Mouse (Mus musculus): ENCODE data around the gene Drc3. TPM values are rescaled to one million over a fixed set of nuclear protein-coding genes. Genes with fewer than 3 reads are reported as not detected.
A peak's percentile ranks its signal among the peaks of the same experiment; 100 is the strongest.

The Drc3 gene
- polyA plus RNA-seq, 1 experiment from 2014 or later, result 0.33 TPM

DNA sequence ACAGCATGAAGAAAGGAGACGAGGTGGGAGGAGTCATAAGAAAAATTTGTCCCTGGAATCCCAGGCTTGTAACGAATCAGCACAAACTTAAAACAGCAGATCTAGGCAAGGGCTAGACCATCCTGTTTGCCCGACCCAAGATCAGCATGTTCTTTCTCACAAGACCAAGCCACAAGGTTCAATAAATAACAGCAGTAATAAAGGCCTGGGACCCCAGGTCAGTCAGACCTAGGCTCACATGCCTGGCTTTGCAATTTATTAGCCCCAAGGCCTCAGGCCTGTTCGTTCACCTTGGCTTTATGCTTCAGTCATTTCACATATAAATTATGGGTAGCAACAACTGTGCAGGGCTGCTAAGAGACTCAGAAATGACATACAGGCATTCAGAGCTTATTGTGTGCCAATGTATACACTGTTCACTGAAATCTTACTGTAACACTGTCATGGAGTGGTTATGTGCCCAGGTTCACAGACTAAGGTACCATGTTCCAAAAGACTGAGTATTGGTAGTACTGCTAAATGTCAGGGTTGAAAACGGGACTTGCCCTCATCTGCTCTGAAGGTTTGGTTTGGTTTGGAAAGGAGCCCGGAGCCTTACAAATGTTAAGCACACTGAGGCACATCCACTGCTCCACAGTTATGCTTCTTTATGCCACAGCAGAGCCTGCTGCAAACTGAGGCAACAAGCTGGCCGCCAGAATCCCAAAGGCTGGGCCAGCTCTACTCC is 35.6 kb upstream of the Drc3 start:
- Histone ChIP-seq H3K27me3 (no peaks in the 10 kb centered on the region), H3K27ac (peak overlapping the region; percentile 60; the same call in 1 of the 2 replicates), H3K4me1 (replicated peaks) (peaks cover 40% of the 10 kb centered on the region), H3K9ac (no peak overlapping the region), H3K4me3 (replicated peaks) (no peak overlapping the region), H3K36me3 (no peaks in the 10 kb centered on the region), H3K9me3 (replicated peaks) (no peaks in the 10 kb centered on the region), H3K4me2 (no peak overlapping the region)
- ATAC-seq (ENCODE audit: low read depth) (no peak), DNase-seq (no peak)
- WGBS (ENCODE audit: insufficient replicate concordance), result 73% methylated on average over 7 of the region's 7 CpGs

DNA sequence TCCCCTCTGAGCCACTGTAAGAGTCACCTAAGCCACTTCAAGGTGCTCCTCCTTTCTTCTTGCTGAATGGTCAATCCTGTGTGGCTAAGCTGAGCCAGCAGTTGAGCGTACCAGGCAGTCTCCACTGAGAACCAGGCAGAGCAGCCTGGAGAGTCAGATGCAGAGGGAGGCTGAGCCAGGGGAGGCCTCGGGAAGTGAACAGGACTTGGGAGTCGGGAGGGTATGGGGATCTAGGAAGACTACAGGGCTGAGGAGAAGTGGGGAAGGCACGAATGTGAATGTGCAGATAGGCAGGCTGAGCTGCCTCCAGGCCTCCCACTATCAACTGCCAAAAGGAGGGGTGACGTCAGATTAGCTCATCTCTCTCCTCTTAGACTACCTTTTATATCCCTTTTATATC is 34.4 kb upstream of the Drc3 start:
- peak overlapping the region; percentile 60; the same call in 1 of the 2 replicates for H3K27ac ChIP-seq
- H3K27me3 ChIP-seq, result no peaks in the 10 kb centered on the region
- 41% methylated on average over 5 of the region's 5 CpGs for WGBS (ENCODE audit: insufficient replicate concordance)
- no peaks in the 10 kb centered on the region for H3K36me3 ChIP-seq
- H3K4me1 ChIP-seq (replicated peaks), result peaks cover 42% of the 10 kb centered on the region
- DNase-seq (peak; percentile 53), ATAC-seq (ENCODE audit: low read depth) (peak; percentile 80)
- no peaks in the 10 kb centered on the region for H3K9me3 ChIP-seq (replicated peaks)
- H3K4me2 ChIP-seq, result peak overlapping the region; percentile 42
- no peak overlapping the region for H3K4me3 ChIP-seq (replicated peaks)
- peak overlapping the region; percentile 60 for H3K9ac ChIP-seq

DNA sequence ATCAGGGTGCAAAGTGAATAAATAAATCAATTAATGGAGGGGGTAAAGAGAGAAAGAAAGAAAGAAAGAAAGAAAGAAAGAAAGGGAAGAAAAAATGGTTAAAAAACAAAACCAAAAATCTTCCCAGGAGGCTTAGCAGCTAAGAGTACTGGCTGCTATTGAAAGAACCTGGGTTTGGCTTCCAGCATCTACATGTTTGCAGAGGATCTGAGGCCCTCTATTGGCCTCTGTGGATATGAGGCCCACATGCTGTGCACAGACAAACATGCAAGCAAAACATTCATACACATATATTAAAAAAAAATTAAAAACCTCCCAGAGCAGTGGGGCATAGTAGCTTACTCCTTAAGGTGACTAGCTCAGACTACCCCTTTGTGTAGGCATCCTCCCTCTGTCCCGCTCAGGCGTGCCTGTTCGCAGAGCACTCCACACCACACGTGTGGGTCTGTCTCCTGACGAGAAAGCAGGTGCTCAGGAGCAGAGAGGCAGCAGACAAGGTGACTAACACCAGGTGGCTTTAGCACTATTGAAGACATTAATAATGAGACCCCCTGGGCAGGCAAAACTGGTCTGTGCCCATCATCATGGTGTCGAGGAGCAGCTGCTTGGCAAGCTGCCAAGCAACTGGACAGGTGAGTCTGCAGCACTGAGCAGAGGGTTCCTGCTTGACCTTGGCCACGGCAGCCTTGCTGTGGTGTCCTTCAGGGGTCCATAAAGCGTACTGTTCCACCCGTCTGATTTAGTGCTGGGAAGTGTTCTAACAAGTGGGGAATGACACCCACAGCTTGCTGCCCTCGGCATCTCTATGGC is 33.7 kb upstream of the Drc3 start:
- ATAC-seq (ENCODE audit: low read depth) (peak; percentile 56; the same call in 1 of the 2 replicates), DNase-seq (no peak)
- Histone ChIP-seq H3K9ac (0 out of 2 replicates have a peak overlapping the region, but pooled peaks have one; percentile 3), H3K4me1 (replicated peaks) (peaks cover 42% of the 10 kb centered on the region), H3K27me3 (no peaks in the 10 kb centered on the region), H3K4me3 (replicated peaks) (no peak overlapping the region), H3K4me2 (no peak overlapping the region), H3K27ac (no peak overlapping the region), H3K9me3 (replicated peaks) (no peaks in the 10 kb centered on the region), H3K36me3 (no peaks in the 10 kb centered on the region)
- 77% methylated on average over 10 of the region's 10 CpGs for WGBS (ENCODE audit: insufficient replicate concordance)

DNA sequence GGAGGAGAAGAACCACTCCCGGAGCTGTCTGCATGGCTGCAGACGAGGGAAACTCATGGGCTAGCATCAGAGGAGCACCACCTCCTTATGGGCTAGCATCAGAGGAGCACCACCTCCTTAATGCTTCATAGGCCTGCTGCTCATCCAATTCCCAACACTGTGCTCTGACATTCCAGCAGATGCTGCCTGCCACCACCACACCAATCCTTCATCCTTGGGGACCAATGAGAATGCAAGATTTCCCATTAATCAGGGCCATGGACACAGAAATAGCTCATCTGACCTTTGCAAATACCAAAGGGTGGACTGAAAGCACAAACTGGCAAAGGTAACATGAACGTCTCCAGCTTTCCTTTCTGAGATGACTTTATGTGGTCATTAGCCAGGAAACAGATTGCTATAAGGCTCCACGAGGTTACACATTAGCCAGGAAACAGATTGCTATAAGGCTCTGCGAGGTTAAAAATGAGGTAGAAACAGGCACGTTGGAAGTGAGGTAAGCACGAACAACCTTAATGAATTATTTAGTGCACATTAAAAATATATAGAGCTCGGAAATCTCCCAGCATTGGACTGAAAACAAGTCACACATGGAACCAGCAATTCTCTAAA is 32.6 kb upstream of the Drc3 start:
- Histone ChIP-seq H3K27me3 (no peaks in the 10 kb centered on the region), H3K9me3 (replicated peaks) (no peaks in the 10 kb centered on the region), H3K27ac (peak overlapping the region; percentile 24; the same call in 1 of the 2 replicates), H3K4me3 (replicated peaks) (no peak overlapping the region), H3K36me3 (no peaks in the 10 kb centered on the region), H3K4me1 (replicated peaks) (peaks cover 42% of the 10 kb centered on the region), H3K4me2 (no peak overlapping the region), H3K9ac (no peak overlapping the region)
- DNase-seq (no peak), ATAC-seq (ENCODE audit: low read depth) (no peak)
- 47% methylated on average over 8 of the region's 8 CpGs for WGBS (ENCODE audit: insufficient replicate concordance)

DNA sequence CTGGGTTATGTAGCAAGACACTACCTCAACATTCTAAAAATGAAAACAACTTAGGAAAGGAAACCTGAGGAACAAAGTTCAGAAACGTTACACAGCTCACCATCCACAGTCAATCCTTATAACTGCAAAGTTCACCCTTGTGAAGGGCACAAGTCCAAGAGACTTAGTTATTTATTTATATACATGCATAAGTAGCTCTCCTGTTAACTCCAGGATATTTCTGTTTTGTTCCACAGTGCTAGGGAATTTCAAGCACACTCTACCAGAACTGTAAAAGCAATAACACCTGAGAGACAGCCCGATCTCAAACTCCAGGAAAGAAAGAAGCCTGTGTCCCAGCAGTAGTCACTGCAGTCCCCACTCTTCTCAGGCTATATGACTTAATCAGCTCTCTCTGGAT is 31.7 kb upstream of the Drc3 start:
- H3K9ac ChIP-seq, result no peak overlapping the region
- no peak overlapping the region for H3K27ac ChIP-seq
- no peaks in the 10 kb centered on the region for H3K36me3 ChIP-seq
- DNase-seq (no peak), ATAC-seq (ENCODE audit: low read depth) (no peak)
- peaks cover 42% of the 10 kb centered on the region for H3K4me1 ChIP-seq (replicated peaks)
- no peak overlapping the region for H3K4me2 ChIP-seq
- no peaks in the 10 kb centered on the region for H3K27me3 ChIP-seq
- no peaks in the 10 kb centered on the region for H3K9me3 ChIP-seq (replicated peaks)
- no peak overlapping the region for H3K4me3 ChIP-seq (replicated peaks)
- WGBS (ENCODE audit: insufficient replicate concordance), result 77% methylated on average over 2 of the region's 2 CpGs

DNA sequence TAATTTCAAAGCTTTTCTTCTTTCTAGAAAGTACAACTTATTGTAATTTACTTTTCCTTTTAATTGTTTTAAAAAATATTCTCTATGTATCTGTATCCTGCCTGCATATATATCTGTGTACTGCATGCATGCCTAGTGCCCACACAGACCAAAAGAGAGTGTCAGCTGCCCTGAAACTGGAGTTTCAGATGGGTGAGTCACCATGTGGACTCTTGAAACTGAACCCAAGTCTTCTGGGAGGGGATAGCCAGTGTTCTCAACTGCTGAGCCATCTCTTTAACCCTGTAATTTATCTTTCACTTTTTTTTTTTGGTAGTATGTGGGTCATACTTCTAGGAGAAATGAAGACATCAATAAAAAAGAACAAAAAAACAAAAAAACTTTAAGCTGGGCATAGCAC is 29.4 kb upstream of the Drc3 start:
- Histone ChIP-seq H3K36me3 (no peaks in the 10 kb centered on the region), H3K9me3 (replicated peaks) (no peaks in the 10 kb centered on the region), H3K9ac (no peak overlapping the region), H3K27ac (no peak overlapping the region), H3K27me3 (no peaks in the 10 kb centered on the region), H3K4me1 (replicated peaks) (peaks cover 28% of the 10 kb centered on the region), H3K4me3 (replicated peaks) (no peak overlapping the region), H3K4me2 (no peak overlapping the region)
- ATAC-seq (ENCODE audit: low read depth) (no peak), DNase-seq (no peak)

DNA sequence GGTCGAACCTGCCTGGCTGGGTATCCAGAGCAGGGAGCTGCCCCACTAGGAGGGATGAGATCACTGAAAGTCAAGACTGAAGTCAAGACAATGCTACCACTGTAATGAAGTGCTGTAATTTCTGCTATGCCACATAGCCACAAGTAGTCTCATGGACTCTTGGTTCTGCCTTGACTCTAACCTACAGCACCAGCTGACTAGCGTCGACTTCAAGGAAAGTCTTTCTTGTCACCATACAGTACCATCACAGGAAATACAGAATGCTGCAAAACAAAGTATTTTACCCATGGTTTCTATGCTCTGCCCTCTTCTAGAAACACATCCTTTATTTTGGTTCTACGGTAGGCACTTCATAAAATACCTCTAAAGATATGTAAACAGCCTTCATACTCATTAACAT is 22.6 kb upstream of the Drc3 start:
- no peak for DNase-seq

DNA sequence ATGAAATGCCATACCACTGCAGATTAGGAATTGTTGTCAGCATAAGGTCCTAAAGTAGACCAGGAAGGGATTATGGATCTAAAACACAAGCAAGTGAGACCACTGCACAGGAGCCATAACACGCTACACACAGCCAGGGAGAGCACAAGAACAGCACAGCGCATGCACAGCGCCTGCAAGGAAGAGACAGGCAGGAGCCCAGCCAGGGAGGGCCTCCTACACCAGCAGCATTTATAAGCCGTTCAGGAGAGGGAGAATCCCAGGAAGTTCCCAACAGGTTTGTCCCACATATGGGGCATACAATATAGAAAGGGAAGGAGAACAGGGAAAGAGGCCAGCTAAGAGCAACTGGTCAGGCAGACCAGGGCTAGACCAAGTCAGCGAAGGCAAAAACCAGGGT is 19.7 kb upstream of the Drc3 start:
- WGBS (ENCODE audit: insufficient replicate concordance), result 84% methylated on average over 5 of the region's 5 CpGs

More for the DNA sequence above, 22.6 kb upstream of the Drc3 start:
- Histone ChIP-seq H3K9me3 (replicated peaks) (no peaks in the 10 kb centered on the region), H3K36me3 (no peaks in the 10 kb centered on the region), H3K27me3 (no peaks in the 10 kb centered on the region), H3K9ac (no peak overlapping the region), H3K4me2 (no peak overlapping the region), H3K27ac (no peak overlapping the region), H3K4me3 (replicated peaks) (no peak overlapping the region), H3K4me1 (replicated peaks) (0 out of 2 replicates have a peak, but pooled peaks cover 3% of the 10 kb centered on the region)
- ATAC-seq (ENCODE audit: low read depth), result no peak
- WGBS (ENCODE audit: insufficient replicate concordance), result 85% methylated on average over 4 of the region's 4 CpGs

DNA sequence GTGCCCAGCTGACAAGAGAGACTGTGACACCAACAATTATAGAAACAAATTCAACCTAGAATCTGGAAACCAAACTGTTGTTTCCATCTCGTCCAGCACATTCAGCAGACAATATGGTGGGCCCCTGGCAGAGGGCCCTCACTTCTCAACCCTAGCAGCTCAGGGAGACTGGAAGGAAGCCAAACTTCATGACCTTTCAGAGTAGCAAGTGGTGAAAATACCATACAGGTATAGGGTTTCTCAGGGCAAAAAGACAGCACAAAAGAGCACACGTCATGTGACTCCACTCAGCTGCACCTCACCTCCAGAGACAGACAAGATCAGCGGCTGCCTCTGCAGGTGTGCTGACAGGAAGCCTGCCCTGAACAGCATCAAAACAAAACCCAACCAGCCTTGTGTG is 19.0 kb upstream of the Drc3 start:
- WGBS (ENCODE audit: insufficient replicate concordance), result 78% methylated on average over 3 of the region's 3 CpGs
- 0 out of 2 replicates have a peak, but pooled peaks cover 8% of the 10 kb centered on the region for H3K4me1 ChIP-seq (replicated peaks)
- no peaks in the 10 kb centered on the region for H3K9me3 ChIP-seq (replicated peaks)
- H3K36me3 ChIP-seq, result no peaks in the 10 kb centered on the region
- ATAC-seq (ENCODE audit: low read depth) (no peak), DNase-seq (no peak)
- H3K9ac ChIP-seq, result no peak overlapping the region
- no peak overlapping the region for H3K4me3 ChIP-seq (replicated peaks)
- no peak overlapping the region for H3K4me2 ChIP-seq
- no peak overlapping the region for H3K27ac ChIP-seq
- no peaks in the 10 kb centered on the region for H3K27me3 ChIP-seq

More for the DNA sequence above, 19.7 kb upstream of the Drc3 start:
- no peak overlapping the region for H3K9ac ChIP-seq
- H3K27me3 ChIP-seq, result no peaks in the 10 kb centered on the region
- H3K9me3 ChIP-seq (replicated peaks), result no peaks in the 10 kb centered on the region
- H3K4me1 ChIP-seq (replicated peaks), result 0 out of 2 replicates have a peak, but pooled peaks cover 8% of the 10 kb centered on the region
- DNase-seq (no peak), ATAC-seq (ENCODE audit: low read depth) (no peak)
- H3K36me3 ChIP-seq, result no peaks in the 10 kb centered on the region
- no peak overlapping the region for H3K4me3 ChIP-seq (replicated peaks)
- no peak overlapping the region for H3K27ac ChIP-seq
- H3K4me2 ChIP-seq, result no peak overlapping the region

DNA sequence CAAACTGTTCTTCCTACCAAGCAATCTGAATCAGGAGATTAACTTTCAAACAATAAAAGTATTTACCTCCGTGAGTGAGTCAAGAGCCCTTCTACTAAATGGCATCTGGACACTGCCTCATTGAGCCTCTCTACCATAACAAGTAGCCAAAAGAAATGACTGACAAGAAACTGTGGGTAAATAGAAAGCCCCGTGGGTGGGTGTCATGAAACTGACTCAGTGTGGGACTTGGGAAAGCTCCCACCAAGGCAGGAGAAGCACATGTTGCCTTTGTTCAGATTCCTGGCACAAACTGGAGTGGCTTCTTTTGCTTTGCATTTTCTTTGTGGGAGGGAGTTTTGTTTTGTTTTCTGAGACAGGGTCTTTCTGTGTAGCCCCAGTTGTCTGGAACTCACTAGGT is 17.4 kb upstream of the Drc3 start:
- DNase-seq (no peak), ATAC-seq (ENCODE audit: low read depth) (no peak)
- Histone ChIP-seq H3K4me2 (no peak overlapping the region), H3K36me3 (no peaks in the 10 kb centered on the region), H3K9me3 (replicated peaks) (no peaks in the 10 kb centered on the region), H3K27ac (no peak overlapping the region), H3K4me1 (replicated peaks) (0 out of 2 replicates have a peak, but pooled peaks cover 8% of the 10 kb centered on the region), H3K4me3 (replicated peaks) (no peak overlapping the region), H3K27me3 (no peaks in the 10 kb centered on the region), H3K9ac (no peak overlapping the region)
- WGBS (ENCODE audit: insufficient replicate concordance), result 77% methylated on average over 2 of the region's 2 CpGs

DNA sequence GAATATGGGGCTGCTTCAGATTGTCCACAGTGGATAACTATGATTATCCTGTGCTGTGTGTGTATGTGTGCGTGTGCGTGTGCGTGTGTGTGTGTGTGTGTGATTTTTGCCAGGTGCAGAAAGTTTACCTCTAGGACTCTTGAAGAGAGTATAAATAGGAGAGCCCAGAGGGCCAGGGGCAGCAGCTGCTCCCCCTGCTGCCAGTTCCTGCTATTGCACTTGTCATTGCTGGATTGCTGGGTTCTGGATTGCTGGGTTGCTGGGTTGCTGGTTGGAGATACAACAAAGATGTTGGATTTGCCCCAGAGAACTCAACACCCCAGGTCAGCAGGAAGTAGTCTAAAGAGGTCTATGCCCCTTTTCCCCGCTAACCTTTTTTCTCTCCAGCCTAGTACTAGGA is 14.8 kb upstream of the Drc3 start:
- Histone ChIP-seq H3K4me3 (replicated peaks) (no peak overlapping the region), H3K9ac (no peak overlapping the region), H3K27me3 (no peaks in the 10 kb centered on the region), H3K4me2 (no peak overlapping the region), H3K9me3 (replicated peaks) (no peaks in the 10 kb centered on the region), H3K27ac (no peak overlapping the region), H3K4me1 (replicated peaks) (0 out of 2 replicates have a peak, but pooled peaks cover 8% of the 10 kb centered on the region), H3K36me3 (no peaks in the 10 kb centered on the region)
- DNase-seq, result peak; percentile 8
- no peak for ATAC-seq (ENCODE audit: low read depth)
- 69% methylated on average over 4 of the region's 4 CpGs for WGBS (ENCODE audit: insufficient replicate concordance)
